Comparison of ENCODE assay signal across 21 mouse cellular contexts in the genomic region with DNA sequence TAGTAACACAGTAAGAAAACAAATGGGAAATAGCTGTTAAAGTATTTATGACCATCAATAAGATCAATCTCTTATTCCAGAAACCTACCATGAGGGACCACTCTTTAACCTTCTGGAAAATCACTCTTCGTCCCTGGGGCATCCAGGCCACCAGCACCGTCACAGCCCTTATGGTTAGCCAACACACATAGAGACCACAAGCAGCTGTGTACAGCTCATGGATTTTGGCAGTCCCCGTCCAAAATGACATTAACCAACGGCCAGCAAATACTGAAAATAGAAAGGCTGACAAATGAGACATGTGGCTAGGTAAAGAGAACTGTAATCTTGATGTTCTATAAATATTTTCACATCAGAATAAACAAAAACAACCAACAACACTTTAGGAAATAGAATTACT. TPM values are rescaled to one million over a fixed set of nuclear protein-coding genes. Genes with fewer than 3 reads are reported as not detected.
A peak's percentile ranks its signal among the peaks of the same experiment; 100 is the strongest.
DNase-seq lines count a peak whose midpoint lies in the region; ATAC-seq and TF ChIP-seq lines count a peak whose summit lies in the region.
"Had no signal": no experiment of that assay in that cellular context is flagged by ENCODE, and none has a peak within 500 bp of the region (broad histone marks: within the 10 kb centered on the region; RNA-seq: fewer than 3 reads in every experiment).

No protein-coding gene starts in this region.

- H3K4me3 ChIP-seq in gastrocnemius, adult 2 months: no peak overlapping the region; the same call in 1 of the 2 replicates
- no peak overlapping the region for H3K4me3 ChIP-seq in myocyte
- H3K4me3 ChIP-seq in neural tube, embryonic 15.5 days (replicated peaks): no peak overlapping the region
- H3K4me3 ChIP-seq: embryonic facial prominence, embryonic 10.5 days; embryonic facial prominence, embryonic 12.5 days; forebrain, embryonic 13.5 days; forebrain, embryonic 15.5 days had no signal

- ATAC-seq in neural tube, embryonic 15.5 days (ENCODE audit: low FRiP score): no peak
- ATAC-seq: activated CD4-positive, CD25-positive, alpha-beta regulatory T cell, adult 4 months; forebrain, embryonic 13.5 days; forebrain, embryonic 15.5 days; forebrain, postnatal 0 days; Patski had no signal

- no peaks in the 10 kb centered on the region for H3K4me1 ChIP-seq in neural tube, embryonic 15.5 days
- H3K4me1 ChIP-seq: embryonic facial prominence, embryonic 10.5 days; embryonic facial prominence, embryonic 12.5 days; forebrain, embryonic 13.5 days; forebrain, embryonic 15.5 days had no signal

- peak; percentile 57 for DNase-seq in gastrocnemius, adult 2 months
- DNase-seq in gastrocnemius, postnatal 14 days: no peak
- DNase-seq in thymus, postnatal 10 days (ENCODE audit: low spot score in 2 of 2): no peak
- DNase-seq: adrenal gland, adult 8-10 months; adrenal gland, postnatal 14 days; adrenal gland, postnatal 36 days; cerebellum, adult 11-12 months; cerebellum, adult 2 months; cerebellum, adult 9-10 months; cerebellum, postnatal 10 days; cerebellum, postnatal 25 days; forebrain, postnatal 0 days had no signal

- H3K9ac ChIP-seq in neural tube, embryonic 15.5 days (replicated peaks): no peak overlapping the region
- H3K9ac ChIP-seq: embryonic facial prominence, embryonic 12.5 days; forebrain, embryonic 13.5 days; forebrain, embryonic 15.5 days; forebrain, postnatal 0 days had no signal

- intact Hi-C loops in gastrocnemius, adult 2 months (cut with DNase I): no loop called here
- intact Hi-C loops in gastrocnemius, postnatal 14 days (cut with DNase I; ENCODE audit: low total_unique reads): no loop called here

- H3K27me3 ChIP-seq in myocyte (ENCODE audit: control insufficient read depth, insufficient read depth, insufficient read length): no peaks in the 10 kb centered on the region
- no peaks in the 10 kb centered on the region for H3K27me3 ChIP-seq in neural tube, embryonic 15.5 days (replicated peaks)
- H3K27me3 ChIP-seq: embryonic facial prominence, embryonic 12.5 days; forebrain, embryonic 13.5 days; forebrain, embryonic 15.5 days; Patski had no signal

- no peak for TF ChIP-seq POLR2A in myocyte (IDR thresholded peaks at IDR 0.05; ENCODE audit: insufficient read length, low read depth)

- H3K4me2 ChIP-seq in myocyte (ENCODE audit: low read depth): no peak overlapping the region
- no peak overlapping the region for H3K4me2 ChIP-seq in neural tube, embryonic 15.5 days
- H3K4me2 ChIP-seq: embryonic facial prominence, embryonic 12.5 days; forebrain, embryonic 13.5 days; forebrain, embryonic 15.5 days had no signal

- peaks cover 41% of the 10 kb centered on the region for H3K36me3 ChIP-seq in myocyte (ENCODE audit: control insufficient read depth, insufficient read depth)
- H3K36me3 ChIP-seq in neural tube, embryonic 15.5 days: peaks cover 38% of the 10 kb centered on the region

- peak overlapping the region; percentile 71 for H3K27ac ChIP-seq in gastrocnemius, adult 2 months
- H3K27ac ChIP-seq in neural tube, embryonic 15.5 days (replicated peaks): no peak overlapping the region
- H3K27ac ChIP-seq: embryonic facial prominence, embryonic 10.5 days; embryonic facial prominence, embryonic 12.5 days; forebrain, embryonic 13.5 days; forebrain, embryonic 15.5 days had no signal

- no peaks in the 10 kb centered on the region for H3K9me3 ChIP-seq in neural tube, embryonic 15.5 days (replicated peaks)
- H3K9me3 ChIP-seq: embryonic facial prominence, embryonic 10.5 days; embryonic facial prominence, embryonic 12.5 days; forebrain, embryonic 13.5 days; forebrain, embryonic 15.5 days; G1E had no signal

- 81% methylated on average over 4 of the region's 4 CpGs for WGBS in neural tube, embryonic 15.5 days

- no peaks in the 10 kb centered on the region for H3K79me2 ChIP-seq in myocyte (ENCODE audit: control insufficient read depth, insufficient read depth)

- no peak for TF ChIP-seq CTCF in gastrocnemius, adult 2 months (IDR thresholded peaks at IDR 0.05)

- no peak overlapping the region for H3ac ChIP-seq in myocyte (ENCODE audit: control insufficient read depth, insufficient read length)

TF ChIP-seq in myocyte, 11 proteins besides CTCF, POLR2A, EP300 and RAD21:
- TF ChIP-seq CEBPB (IDR thresholded peaks at IDR 0.05; ENCODE audit: insufficient read depth, poor library complexity, severe bottlenecking): no peak
- TF ChIP-seq POLR2AphosphoS2 (IDR thresholded peaks at IDR 0.05; ENCODE audit: insufficient read length, low read depth): no peak
- no peak for TF ChIP-seq SRF (IDR thresholded peaks at IDR 0.05; ENCODE audit: control insufficient read depth, insufficient read length, low read depth)
- no peak for TF ChIP-seq USF1 (IDR thresholded peaks at IDR 0.05; ENCODE audit: low read depth)
- TF ChIP-seq MYOG (IDR thresholded peaks at IDR 0.05; ENCODE audit: control insufficient read depth in 1 of 3, insufficient read depth in 1 of 3, insufficient read length in 2 of 3, low read depth in 2 of 3): peak; percentile 38 to 95 (median 80)
- TF ChIP-seq TCF12 (IDR thresholded peaks at IDR 0.05; ENCODE audit: insufficient read depth, poor library complexity, severe bottlenecking): no peak
- TF ChIP-seq MAX (IDR thresholded peaks at IDR 0.05; ENCODE audit: low read depth): no peak
- peak in 2 of 3 experiments; percentile 22 to 75 for TF ChIP-seq MYOD1 (IDR thresholded peaks at IDR 0.05; ENCODE audit: control insufficient read depth in 1 of 3, insufficient read length in 2 of 3, low read depth in 2 of 3)
- TF ChIP-seq TCF3 (IDR thresholded peaks at IDR 0.05; ENCODE audit: insufficient read length, low read depth): no peak
- no peak for TF ChIP-seq REST (IDR thresholded peaks at IDR 0.05; ENCODE audit: insufficient read depth, insufficient read length)
- no peak for TF ChIP-seq E2F4 (IDR thresholded peaks at IDR 0.05; ENCODE audit: insufficient read depth)

RNA-seq across cellular contexts. Expression of gene Ropn1l, which starts 18.0 kb away (rescaled TPM):
- not detected for total RNA-seq in gastrocnemius, adult 2 months (2021)
- total RNA-seq in gastrocnemius, postnatal 14 days (2021): under 1 TPM; 0.29 to 0.33 TPM
- 10.3 TPM for polyA plus RNA-seq in myocyte (2012; fragmentation: generic; extraction: Trizol)
- polyA plus RNA-seq in neural tube, embryonic 15.5 days (2015; fragmentation: Nextera tagmentation; extraction: Ambion mirVana): 1.5 and 2.0 TPM in 2 replicates

RNA-seq across cellular contexts. Expression of gene March6, which starts 59.3 kb away (rescaled TPM):
- 100 to 1,000 TPM; 124 to 131 TPM for total RNA-seq in gastrocnemius, adult 2 months (2021)
- 10 to 100 TPM; 71.2 to 77.3 TPM for total RNA-seq in gastrocnemius, postnatal 14 days (2021)
- 37.2 TPM for polyA plus RNA-seq in myocyte (2012; fragmentation: generic; extraction: Trizol)
- 57.8 and 63.2 TPM in 2 replicates for polyA plus RNA-seq in neural tube, embryonic 15.5 days (2015; fragmentation: Nextera tagmentation; extraction: Ambion mirVana)
